Mouse (Mus musculus) macrophage (primary cell): ENCODE results near the gene Wdr77. TPM values are rescaled to one million over a fixed set of nuclear protein-coding genes. Genes with fewer than 3 reads are reported as not detected.

Source experiments
- H3K27ac ChIP-seq: fragments of 350-480 bp; formaldehyde crosslinking; 2 replicates; pipeline ENCODE4 v1.9.0; 2021
- H3K36me3 ChIP-seq: fragments of 350-480 bp; formaldehyde crosslinking; 2 replicates; pipeline ENCODE4 v1.9.0; 2021; ENCODE audit errors: inconsistent target
- H3K4me3 ChIP-seq: fragments of 350-480 bp; formaldehyde crosslinking; 2 replicates; pipeline ENCODE4 v1.9.0; 2021; ENCODE audit errors: inconsistent target
- H3K79me2 ChIP-seq: fragments of 350-480 bp; formaldehyde crosslinking; 2 replicates; pipeline ENCODE4 v1.9.0; 2021; ENCODE audit errors: inconsistent target
- WGBS: methylation state at CpG from one replicate; pipeline ENCODE4 v1.1.7; 2026; ENCODE audit warnings: inconsistent platforms; ENCODE audit not compliant: missing documents; 5-methylcytosine and 5-hydroxymethylcytosine counted together
- polyA plus RNA-seq: library from polyadenylated mRNA; stranded (reverse); fragments of 250-400 nt; gene quantifications from 3 replicates; pipeline ENCODE4 v1.2.4, GENCODE M21; 2018; ENCODE audit warnings: inconsistent platforms

Gene Wdr77
- polyA plus RNA-seq, 1 experiment from 2014 or later, result 12.7 TPM

DNA sequence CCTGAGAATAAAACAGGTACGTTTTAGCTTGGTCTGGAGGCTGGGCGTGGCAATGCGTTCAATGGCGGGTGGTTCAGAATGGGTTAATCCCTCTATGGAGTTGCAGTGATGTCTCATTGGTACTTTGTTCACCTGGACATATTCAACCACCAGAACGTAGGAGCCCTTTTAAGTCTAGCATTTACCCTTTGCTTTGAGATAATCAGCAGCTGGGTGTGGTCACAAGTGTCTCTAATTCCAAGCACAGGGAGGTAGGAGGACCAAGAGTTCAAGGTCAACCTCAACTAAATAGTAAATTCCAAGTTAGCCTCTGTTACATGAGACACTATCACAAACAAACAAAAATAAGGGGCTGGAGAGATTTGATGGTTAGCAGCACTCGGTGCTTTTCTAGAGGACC, 30.4 kb upstream of the Wdr77 start:
- H3K4me3 ChIP-seq, result no peak overlapping the region
- no peak overlapping the region for H3K27ac ChIP-seq
- H3K36me3 ChIP-seq, result peaks cover 8% of the 10 kb centered on the region; the same call in 1 of the 2 replicates
- 90% methylated on average over 6 of the region's 6 CpGs for WGBS
- H3K79me2 ChIP-seq, result peaks cover 36% of the 10 kb centered on the region; the same call in 1 of the 2 replicates

DNA sequence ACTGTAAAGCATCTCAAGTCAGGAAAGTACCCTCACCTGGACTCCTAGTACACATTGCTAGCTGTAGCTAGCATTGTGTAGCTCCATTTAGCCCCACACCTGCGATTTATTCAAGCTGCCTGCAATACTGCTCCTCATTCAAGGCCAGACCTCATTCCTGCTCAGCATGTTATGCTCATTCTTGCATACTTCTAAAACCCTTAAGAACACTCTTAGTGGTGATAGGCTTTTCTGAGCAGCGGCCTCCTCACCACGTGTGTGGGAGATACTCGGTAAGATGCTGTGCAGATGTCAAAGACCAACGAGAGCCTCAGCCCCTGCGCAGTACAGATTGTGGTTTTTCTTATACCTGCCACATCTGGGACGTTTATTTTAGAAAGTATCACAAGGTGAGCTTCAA, 29.3 kb upstream of the Wdr77 start:
- H3K36me3 ChIP-seq, result peaks cover 8% of the 10 kb centered on the region; the same call in 1 of the 2 replicates
- H3K4me3 ChIP-seq, result no peak overlapping the region
- H3K79me2 ChIP-seq, result peaks cover 36% of the 10 kb centered on the region; the same call in 1 of the 2 replicates
- 62% methylated on average over 7 of the region's 7 CpGs for WGBS
- no peak overlapping the region for H3K27ac ChIP-seq

DNA sequence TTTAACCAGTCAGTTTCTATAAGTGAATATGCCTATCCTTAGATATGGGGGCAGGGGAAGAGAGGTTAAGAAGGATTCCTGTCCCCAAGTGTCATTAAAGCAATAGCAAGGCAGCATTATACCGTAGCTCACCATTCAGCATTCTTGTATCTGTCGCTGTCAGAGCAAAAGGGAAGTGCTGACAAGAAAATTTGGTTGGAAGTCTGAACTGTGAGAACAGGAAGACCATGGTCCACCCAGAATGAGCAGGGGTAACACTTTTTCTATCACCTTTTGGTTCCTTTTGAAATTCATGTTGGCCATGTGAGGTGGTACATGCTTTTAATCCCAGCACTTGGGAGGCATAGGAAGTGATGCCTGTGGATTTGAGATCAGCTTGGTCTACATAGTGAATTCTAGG, 28.1 kb upstream of the Wdr77 start:
- H3K27ac ChIP-seq, result peak overlapping the region; percentile 70; the same call in 1 of the 2 replicates
- 3% methylated on average over 2 of the region's 2 CpGs for WGBS
- no peak overlapping the region for H3K4me3 ChIP-seq
- H3K36me3 ChIP-seq, result peaks cover 7% of the 10 kb centered on the region; the same call in 1 of the 2 replicates
- H3K79me2 ChIP-seq, result peaks cover 36% of the 10 kb centered on the region; the same call in 1 of the 2 replicates

DNA sequence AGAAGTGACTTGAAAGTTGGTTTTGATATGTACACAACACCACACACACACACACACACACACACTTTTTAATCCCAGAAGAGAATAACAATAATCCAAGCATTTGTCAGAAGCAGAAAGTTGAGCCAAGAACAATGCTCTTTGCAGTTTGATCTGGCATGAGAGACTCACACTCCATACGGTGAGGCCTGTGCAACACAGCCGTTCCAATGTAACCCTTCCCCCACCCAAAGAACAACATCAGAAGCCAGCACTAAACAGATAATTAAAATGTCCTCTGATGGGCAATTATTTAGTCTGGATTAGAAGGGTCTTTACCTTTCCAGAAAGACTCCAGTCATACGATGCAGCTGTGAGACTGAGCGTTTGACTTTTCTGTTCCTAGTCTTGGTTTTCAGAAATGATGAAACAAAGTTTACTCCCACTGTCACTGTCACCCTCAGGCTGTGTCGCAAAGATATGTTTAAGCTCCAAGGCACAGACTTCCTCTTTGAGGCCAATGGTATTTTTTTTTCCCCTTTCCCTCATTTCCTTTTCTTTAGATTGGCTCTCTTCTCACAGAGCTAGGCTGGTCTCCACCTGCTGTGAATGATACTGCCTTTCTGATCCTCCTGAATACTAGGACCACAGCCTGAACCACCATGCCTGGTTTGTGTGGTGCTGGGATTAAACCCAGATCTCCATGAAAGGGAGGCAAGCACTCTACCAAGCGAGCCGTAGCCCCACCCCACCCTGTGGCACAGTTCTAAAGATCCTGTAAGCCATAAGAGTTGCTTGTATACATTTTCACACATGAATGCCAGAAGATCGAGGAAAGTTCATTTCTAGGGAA, 26.7 kb upstream of the Wdr77 start, which contains the start of gene I830077J02Rik:
I830077J02Rik (minus strand) TSS at position 425 of the 832 bp plus-strand sequence.
- 12% methylated on average over 8 of the region's 8 CpGs for WGBS
- Histone ChIP-seq H3K36me3 (no peaks in the 10 kb centered on the region), H3K79me2 (peaks cover 36% of the 10 kb centered on the region; the same call in 1 of the 2 replicates), H3K27ac (peak within 1 kb of the TSS; percentile 70), H3K4me3 (peak within 1 kb of the TSS; percentile 35)

DNA sequence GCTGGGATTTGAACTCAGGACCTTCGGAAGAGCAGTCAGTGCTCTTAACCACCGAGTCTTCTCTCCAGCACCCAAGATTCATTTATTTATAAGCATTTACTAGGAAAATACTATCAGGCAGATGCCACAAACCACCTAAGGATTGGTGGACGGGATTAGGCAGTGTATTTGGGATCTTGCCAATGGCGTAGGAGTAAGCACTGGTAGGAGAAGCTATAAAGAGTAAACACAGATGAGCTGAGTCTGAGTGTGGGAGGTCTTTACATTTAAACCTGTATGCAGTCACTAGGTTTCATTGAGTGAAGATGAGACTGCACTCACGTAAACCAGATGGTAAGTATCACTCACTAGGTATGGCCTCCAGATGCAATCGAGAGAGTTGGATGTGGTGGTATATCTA, 25.2 kb upstream of the Wdr77 start:
- Histone ChIP-seq H3K36me3 (no peaks in the 10 kb centered on the region), H3K4me3 (no peak overlapping the region), H3K79me2 (peaks cover 30% of the 10 kb centered on the region; the same call in 1 of the 2 replicates), H3K27ac (no peak overlapping the region)
- 92% methylated on average over 6 of the region's 6 CpGs for WGBS

DNA sequence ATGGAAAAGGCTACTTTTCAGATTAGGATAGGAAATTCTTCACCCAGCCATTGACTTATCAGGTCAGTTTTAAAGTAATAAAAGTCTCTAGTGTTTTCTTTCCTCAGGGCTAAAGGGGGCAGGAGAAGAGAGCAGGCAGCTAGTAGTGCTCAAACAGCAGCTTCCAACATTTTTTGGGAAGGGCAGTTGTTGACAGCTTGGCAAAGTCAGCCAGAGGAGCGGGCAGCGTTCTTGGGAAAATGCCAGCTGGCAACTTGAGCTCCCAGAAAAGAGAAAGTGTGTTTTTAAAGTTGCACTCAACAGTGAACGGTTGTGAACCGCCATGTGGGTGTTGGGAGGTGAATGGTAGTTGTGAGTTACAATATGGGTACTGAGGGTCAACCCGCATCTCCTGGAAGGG, 24.1 kb upstream of the Wdr77 start:
- H3K36me3 ChIP-seq, result no peaks in the 10 kb centered on the region
- no peak overlapping the region for H3K27ac ChIP-seq
- no peak overlapping the region for H3K4me3 ChIP-seq
- WGBS, result 96% methylated on average over 4 of the region's 5 CpGs
- H3K79me2 ChIP-seq, result peaks cover 19% of the 10 kb centered on the region; the same call in 1 of the 2 replicates

DNA sequence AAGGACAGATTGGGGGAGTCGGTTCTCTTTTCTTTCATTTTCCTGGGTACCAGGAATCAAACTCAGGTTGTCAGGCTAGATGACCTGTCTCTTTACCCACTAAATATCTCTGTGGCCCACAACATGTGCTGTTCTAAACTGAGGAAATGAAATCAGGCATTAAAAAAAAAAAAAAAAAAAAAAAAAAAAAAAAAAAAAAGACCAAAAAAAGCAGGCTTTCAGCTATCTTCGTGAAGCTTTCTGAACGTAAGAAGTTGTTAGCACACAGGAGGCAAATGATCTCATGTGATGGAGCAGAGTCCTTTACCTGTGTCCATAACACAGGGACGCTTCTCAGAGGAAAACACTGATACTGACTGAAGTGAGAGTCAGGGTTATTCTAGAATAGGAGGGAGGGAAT, 23.1 kb upstream of the Wdr77 start:
- WGBS, result 77% methylated on average over 4 of the region's 4 CpGs
- Histone ChIP-seq H3K4me3 (no peak overlapping the region), H3K36me3 (peaks cover 8% of the 10 kb centered on the region; the same call in 1 of the 2 replicates), H3K27ac (no peak overlapping the region), H3K79me2 (peaks cover 10% of the 10 kb centered on the region; the same call in 1 of the 2 replicates)

DNA sequence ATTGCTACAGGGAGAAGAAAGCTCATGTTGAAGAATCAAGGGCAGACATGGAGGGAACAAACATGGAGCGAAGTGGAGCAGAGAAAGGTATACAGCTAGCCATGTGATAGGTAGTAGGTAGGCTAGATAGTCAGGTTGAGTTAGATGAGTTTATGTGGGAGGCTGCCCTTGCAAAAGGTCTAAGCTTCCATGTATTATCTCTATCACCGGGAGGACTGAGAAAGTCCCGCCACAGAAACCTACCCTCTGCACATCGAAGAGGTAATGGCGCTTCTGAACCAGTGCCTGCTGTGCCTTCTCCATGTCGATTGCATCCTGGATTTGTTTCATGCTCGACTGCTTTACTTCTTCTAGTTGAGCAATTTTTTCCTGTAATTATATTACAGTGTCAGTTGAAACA, 7.8 kb upstream of the Wdr77 start:
- H3K36me3 ChIP-seq, result peaks cover 73% of the 10 kb centered on the region
- H3K27ac ChIP-seq, result no peak overlapping the region
- peaks cover 56% of the 10 kb centered on the region for H3K79me2 ChIP-seq
- H3K4me3 ChIP-seq, result no peak overlapping the region
- 89% methylated on average over 7 of the region's 7 CpGs for WGBS

DNA sequence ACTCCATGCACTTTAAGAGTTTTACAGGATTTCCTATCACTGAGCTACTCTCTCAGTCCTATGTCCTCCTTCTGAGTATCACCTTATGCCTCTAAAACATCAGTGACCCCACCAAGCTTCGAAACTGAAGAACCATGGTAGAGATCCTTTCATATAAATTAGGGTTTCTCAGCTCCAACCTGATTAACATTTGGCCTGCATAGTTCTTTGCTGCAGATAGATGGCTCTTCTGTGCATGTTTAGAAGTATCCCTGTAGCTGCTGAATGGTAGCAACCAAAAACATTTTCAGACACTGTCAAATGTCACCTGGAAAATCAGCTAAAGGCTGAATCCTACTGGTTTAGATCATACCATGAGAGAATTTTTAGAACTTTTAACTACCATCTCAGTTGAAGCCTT, 1.9 kb upstream of the Wdr77 start:
- Histone ChIP-seq H3K4me3 (no peak overlapping the region), H3K79me2 (peaks cover 73% of the 10 kb centered on the region), H3K27ac (no peak overlapping the region), H3K36me3 (peaks cover 37% of the 10 kb centered on the region)
- WGBS, result 100% methylated on average over 1 of the region's 1 CpGs

DNA sequence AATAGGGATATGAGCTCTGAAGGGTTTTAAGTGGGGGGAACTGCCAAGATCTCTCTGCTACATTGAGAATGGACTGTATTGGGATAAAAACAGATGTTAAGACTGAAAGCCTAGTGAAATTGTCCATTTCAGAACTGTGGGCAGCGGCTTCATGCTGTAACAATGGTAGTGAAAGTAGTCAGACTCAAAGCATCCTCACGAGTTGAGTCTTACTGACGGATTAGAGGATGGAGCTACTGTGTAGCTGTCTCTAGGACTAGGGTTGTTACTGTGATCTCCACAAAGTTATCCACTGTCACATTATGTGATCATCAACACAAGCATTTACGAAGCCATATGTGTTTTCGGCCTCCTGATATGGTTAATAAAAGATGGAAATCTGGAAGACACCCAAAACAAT, 965 bp upstream of the Wdr77 start:
- Histone ChIP-seq H3K36me3 (peaks cover 40% of the 10 kb centered on the region), H3K27ac (peak overlapping the region; percentile 68), H3K79me2 (peaks cover 73% of the 10 kb centered on the region), H3K4me3 (peak overlapping the region; percentile 96)
- WGBS, result 48% methylated on average over 5 of the region's 5 CpGs

DNA sequence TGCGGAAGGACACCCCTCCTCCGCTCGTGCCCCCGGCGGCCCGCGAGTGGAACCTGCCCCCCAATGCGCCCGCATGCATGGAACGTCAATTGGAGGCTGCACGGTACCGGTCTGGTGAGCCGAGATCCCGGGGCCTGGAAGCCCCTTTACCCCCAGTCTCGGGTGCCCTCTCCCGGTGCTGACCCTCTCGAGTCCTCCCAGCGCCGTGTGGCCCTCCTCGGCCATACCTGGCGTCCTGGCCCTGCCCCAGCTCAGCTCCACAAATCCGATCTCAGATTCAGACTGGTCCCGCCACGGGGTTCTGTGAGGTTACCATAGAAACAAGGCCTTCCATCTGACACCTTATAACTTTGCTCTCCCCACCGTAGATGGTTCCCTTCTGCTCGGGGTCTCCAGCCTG, 416 bp downstream of the Wdr77 start:
- peaks cover 67% of the 10 kb centered on the region for H3K79me2 ChIP-seq
- peak overlapping the region; percentile 96 for H3K4me3 ChIP-seq
- peak overlapping the region; percentile 68 for H3K27ac ChIP-seq
- WGBS, result 0% methylated on average over 25 of the region's 26 CpGs
- H3K36me3 ChIP-seq, result peaks cover 39% of the 10 kb centered on the region

DNA sequence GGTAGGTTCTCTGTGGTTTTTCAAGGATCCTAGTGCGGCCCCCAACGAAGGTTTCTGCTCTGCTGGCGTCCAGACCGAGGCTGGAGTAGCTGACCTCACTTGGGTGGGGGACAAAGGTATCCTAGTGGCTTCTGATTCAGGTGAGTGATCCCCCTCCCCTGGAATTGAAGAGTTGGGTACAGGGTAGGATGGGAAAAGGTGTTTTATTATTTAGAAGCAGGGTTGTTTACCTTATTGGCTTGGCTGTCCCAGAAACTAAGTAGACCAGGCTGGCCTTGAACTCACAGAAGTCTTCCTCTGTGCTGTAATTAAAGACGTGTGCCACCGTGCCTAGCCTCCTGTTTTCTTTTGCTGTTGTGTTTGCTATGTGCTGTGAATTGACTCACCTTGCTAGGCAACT, 830 bp downstream of the Wdr77 start, which contains the start of gene Atp5f1:
Atp5f1 (minus strand) TSS at position 101 of the 400 bp plus-strand sequence.
- Histone ChIP-seq H3K27ac (peak within 1 kb of the TSS; percentile 68), H3K79me2 (peaks cover 63% of the 10 kb centered on the region), H3K36me3 (peaks cover 39% of the 10 kb centered on the region), H3K4me3 (peak within 1 kb of the TSS; percentile 96)
- WGBS, result 15% methylated on average over 6 of the region's 6 CpGs

DNA sequence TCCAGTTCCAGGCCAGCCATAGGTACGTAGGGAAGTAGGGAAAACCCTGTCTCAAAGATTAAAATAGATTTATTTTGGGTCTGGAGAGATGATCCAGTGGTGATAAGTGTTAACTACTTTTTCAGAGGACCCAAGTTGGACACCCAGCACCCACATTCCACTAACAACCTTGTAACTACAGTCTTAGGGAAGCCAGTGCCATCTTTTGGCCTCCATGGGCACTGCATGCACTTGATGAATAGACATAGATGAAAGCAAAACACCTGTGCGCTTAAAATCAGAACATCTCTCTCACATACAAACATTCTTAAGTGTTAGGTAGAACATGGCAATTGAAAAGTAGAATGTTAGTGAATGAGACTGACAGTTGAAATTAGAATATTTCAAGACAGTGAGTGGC, 1.5 kb downstream of the Wdr77 start:
- H3K36me3 ChIP-seq, result peaks cover 39% of the 10 kb centered on the region
- H3K27ac ChIP-seq, result no peak overlapping the region
- WGBS, result 94% methylated on average over 2 of the region's 2 CpGs
- H3K79me2 ChIP-seq, result peaks cover 56% of the 10 kb centered on the region
- no peak overlapping the region for H3K4me3 ChIP-seq

DNA sequence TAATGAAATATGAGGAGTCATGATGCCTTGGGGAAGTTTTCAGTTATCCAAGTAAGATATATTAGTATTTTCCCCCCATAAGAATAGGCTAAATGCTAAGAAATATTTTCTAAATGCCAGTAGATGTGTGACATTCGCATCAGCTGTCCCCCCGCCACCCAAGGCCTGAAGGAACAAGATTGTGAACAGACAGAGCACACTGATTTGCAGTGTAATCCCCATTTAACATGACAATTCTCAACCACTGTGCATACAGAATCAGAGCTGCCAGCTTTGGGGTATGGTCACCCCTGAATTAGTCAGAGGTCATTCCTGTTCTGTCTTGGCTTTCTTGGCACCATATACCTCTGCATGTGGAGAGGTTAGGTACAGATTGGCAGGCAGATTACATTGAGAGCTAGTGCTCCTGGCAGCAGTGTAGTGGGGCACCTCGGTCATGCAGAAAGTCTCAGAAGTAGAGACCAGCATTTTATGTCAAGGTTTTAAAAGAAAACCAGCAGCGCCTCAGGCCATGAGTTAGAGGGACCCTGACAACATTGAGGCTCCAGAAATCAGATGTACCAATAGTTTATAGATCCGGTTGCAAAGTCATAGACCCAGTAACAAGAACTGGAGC, 12.8 kb downstream of the Wdr77 start:
- Histone ChIP-seq H3K27ac (no peak overlapping the region), H3K4me3 (no peak overlapping the region), H3K36me3 (peaks cover 18% of the 10 kb centered on the region; the same call in 1 of the 2 replicates), H3K79me2 (no peaks in the 10 kb centered on the region)
- 93% methylated on average over 5 of the region's 5 CpGs for WGBS

DNA sequence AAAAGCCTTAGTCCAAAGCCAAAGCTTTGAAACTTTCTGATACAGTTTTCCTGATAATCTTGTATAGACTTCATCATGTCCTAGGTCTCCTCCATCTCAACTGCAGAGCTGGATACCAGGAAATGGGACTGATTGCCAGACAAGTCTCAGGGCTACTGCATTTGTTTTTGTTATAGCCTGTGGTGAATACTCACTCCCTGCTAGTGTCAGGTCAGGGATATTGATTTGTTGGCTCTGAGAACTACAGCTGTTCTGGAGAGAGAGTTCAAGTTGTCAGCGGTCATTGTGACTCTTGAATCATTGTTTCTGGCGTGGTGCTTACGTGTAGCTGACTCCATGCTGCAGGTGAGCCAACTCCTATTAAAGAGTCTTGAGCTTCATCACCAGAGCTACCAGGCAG, 14.2 kb downstream of the Wdr77 start, which contains the start of gene Ovgp1:
Ovgp1 (plus strand) TSS at position 301 of the 400 bp plus-strand sequence.
- Histone ChIP-seq H3K4me3 (no peak within 1 kb of the TSS), H3K79me2 (no peaks in the 10 kb centered on the region), H3K36me3 (peaks cover 9% of the 10 kb centered on the region; the same call in 1 of the 2 replicates), H3K27ac (no peak within 1 kb of the TSS)
- WGBS, result 96% methylated on average over 3 of the region's 3 CpGs
